Mouse (Mus musculus) brain, embryonic 14.5 days (tissue): Measurements from ENCODE around the gene Fthl17a. TPM values are rescaled to one million over a fixed set of nuclear protein-coding genes. Genes with fewer than 3 reads are reported as not detected.

Experiments used
- DNase-seq: peaks from one replicate; pipeline ENCODE4 v3.0.0-alpha.2; 2011; ENCODE audit warnings: low read depth
- CTCF ChIP-seq: fragments of 200-500 bp; IDR thresholded peaks from 2 replicates; pipeline ENCODE4 v1.5.1; 2012; ENCODE audit warnings: inconsistent platforms, mild to moderate bottlenecking, moderate library complexity, borderline replicate concordance; ENCODE audit not compliant: insufficient read depth, insufficient read length; ENCODE audit errors: extremely low read depth
- POLR2A ChIP-seq: fragments of 200-500 bp; IDR thresholded peaks from 2 replicates; pipeline ENCODE4 v1.6.1; 2012; ENCODE audit warnings: mild to moderate bottlenecking, inconsistent platforms, borderline replicate concordance; ENCODE audit not compliant: poor library complexity, insufficient read depth, insufficient read length, severe bottlenecking; ENCODE audit errors: extremely low read depth
- polyA plus RNA-seq: library from polyadenylated mRNA; depleted of rRNA; stranded (reverse); fragments of >200 nt; gene quantifications from 2 replicates; pipeline ENCODE4 v1.2.3, GENCODE M21; 2012; rRNA removed

Fthl17a gene
- 0.45 TPM in 1 of 2 replicates, not detected in the other for polyA plus RNA-seq

DNA sequence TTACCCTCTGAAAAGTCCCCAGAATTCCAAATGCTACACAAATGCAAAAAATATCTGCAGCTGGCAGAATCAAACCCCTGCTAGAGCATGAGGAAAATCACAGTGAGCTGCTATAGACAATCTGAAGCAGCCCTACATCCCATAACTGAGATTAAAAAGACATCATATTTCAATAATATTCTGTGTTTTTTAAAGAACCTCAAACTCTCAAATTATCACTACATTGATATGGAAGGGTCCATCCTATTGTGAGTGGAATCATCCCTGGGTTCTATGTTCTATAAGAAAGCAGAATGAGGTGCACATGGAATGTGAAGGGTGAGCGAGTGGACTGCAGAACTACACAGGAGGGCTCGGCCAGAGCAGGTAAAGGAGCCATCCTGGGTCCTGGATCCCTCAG lies at the start of gene Fthl17a:
Fthl17a (plus strand) TSS at position 301 of the 400 bp plus-strand sequence.
- DNase-seq, result no peak
- TF ChIP-seq POLR2A, result no peak
- no peak for TF ChIP-seq CTCF

DNA sequence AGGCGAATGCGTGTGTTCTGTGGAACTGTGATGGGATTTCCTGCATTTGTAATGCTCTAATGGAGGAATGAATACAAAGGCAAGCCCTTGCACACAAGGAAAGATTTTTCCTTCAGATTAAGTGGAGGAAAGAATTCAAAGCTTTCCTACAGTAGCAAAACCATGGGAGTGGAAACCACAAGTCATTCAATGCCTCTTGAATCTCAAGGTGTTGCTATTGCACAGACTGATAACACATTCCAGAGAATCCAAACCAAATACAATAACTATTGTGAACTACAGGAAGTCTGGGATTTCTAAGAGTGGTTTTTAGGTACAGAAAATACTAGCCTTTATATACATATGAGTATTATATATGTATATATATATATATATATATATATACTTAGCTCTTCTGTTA lies 42.5 kb upstream of the Fthl17a start:
- no peak for DNase-seq
- TF ChIP-seq POLR2A (no peak), CTCF (no peak)

DNA sequence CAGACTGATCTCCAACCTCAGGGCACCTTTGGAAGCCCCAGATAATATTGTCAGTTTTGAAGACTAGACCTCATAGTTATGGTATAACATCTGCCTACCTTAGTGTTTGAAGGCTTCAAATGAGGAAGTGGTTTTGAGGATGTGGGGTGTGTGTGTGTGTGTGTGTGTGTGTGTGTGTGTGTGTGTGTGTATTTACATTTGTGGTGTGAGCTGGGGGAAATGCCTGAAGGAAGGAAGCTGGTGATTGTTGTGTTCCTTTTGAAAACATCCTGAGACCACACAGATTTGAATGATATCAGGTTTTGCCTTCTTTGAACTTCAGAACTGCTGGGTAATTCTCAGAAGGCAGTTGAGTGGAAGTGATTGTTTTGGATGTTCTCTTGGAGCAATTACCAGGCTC lies 22.6 kb upstream of the Fthl17a start:
- no peak for TF ChIP-seq POLR2A
- TF ChIP-seq CTCF, result no peak
- DNase-seq, result no peak

DNA sequence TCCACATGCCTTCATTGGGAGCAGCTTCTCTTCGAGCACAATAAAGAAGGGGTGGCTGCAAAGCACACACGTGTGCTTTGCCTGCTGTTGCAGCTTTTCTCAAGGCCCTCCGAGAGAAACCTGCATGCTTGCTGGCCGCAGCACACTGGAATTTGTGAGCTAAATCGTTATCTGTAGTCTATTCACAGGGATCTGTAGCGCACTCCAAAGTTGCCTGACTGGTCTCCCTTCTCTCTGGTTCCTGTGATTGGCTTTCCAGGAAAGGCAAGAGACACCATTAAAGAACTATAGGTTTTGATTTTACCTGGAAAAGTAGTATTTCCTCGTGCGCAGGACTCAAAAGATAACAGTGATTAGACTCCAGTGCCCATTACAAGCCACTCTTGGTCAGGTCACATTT lies 22.3 kb downstream of the Fthl17a start:
- DNase-seq, result peak; percentile 2
- TF ChIP-seq CTCF (no peak), POLR2A (no peak)

DNA sequence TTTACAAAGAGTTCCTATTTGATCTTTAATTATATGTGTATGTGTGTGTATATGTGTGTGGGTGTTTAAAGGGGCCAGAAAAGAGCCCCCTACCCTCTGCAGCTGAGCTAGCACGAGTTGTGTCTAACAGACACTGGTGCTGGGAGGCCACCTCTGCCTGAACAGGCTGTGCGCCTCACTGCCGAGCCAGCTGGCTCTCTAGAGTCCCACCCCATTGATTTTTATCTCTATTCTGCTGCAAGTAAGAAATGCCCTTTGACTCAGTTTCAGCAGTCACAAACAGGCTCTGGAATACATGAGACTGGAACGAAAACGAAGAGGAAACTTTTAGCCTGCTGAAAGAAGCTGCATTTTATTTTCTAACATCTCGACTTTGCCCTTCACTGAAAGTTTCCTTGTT lies 22.8 kb downstream of the Fthl17a start:
- TF ChIP-seq CTCF, result no peak
- TF ChIP-seq POLR2A, result no peak
- peak; percentile 8 for DNase-seq

- no peak for TF ChIP-seq POLR2A
- TF ChIP-seq CTCF, result no peak
- no peak for DNase-seq
Measured at GRCm38 (mm10) chrX:85289846-85290245, 40.4 kb downstream of the Fthl17a start.

DNA sequence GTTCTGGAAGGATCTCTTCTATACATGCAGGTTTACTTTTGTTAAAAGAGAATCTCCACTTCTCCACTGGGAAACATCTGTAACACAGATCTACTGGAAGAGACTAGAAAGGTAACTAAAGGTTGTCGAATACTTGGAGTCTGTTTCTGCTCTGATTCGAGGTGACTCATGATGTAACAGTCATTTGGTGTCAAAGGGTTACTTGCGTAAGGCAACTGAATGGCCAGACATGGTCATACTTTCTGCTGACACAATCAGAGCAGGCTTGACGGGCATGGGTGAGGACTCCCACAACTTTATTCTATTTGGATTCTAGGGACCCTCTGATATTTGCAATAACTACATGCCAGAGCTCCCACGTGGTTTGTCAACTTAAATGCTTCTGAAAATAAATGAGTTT lies 43.3 kb downstream of the Fthl17a start:
- TF ChIP-seq POLR2A, result no peak

GRCm38 (mm10) chrX:85294001-85294400 lies 44.5 kb downstream of the Fthl17a start:
- peak; percentile 8 for DNase-seq

More for the DNA sequence above, 43.3 kb downstream of the Fthl17a start:
- DNase-seq, result no peak

GRCm38 (mm10) chrX:85304674-85305073 lies 55.2 kb downstream of the Fthl17a start:
- TF ChIP-seq POLR2A, result no peak
- TF ChIP-seq CTCF, result no peak
- DNase-seq, result no peak

More at GRCm38 (mm10) chrX:85294001-85294400, 44.5 kb downstream of the Fthl17a start:
- TF ChIP-seq POLR2A (no peak), CTCF (no peak)

DNA sequence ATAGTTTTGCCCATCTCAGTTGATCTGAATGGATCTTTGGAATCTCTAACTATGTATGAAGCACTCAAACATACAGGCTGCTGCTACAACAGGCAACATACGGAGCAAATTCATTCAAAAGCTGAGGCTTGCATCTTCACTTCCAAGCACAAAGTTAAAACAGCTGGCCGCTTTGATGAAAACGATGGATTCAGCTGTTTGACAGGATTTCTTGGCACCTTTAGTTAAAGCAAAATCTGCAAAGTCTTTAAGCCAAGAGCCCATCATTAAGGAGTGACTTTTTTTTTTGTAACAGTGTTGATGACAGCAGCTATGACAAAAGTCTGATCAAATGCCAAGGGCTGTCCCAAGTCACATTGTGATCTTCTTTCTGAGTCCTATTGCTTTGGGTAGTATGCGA lies 69.1 kb downstream of the Fthl17a start:
- no peak for TF ChIP-seq POLR2A
- TF ChIP-seq CTCF, result no peak
- DNase-seq, result peak; percentile 37

- peak; percentile 73 for DNase-seq
- no peak for TF ChIP-seq POLR2A
- peak; percentile 34; the same call in 1 of the 2 replicates for TF ChIP-seq CTCF
Measured at GRCm38 (mm10) chrX:85319193-85319592, 69.7 kb downstream of the Fthl17a start.
